Mouse (Mus musculus) B cell, adult 2 months (primary cell): ENCODE results near the gene C87436.

Experiments
- DNase-seq, 2 experiments: peaks; one replicate each; pipeline ENCODE4 v3.0.0; 2022

Gene C87436

GRCm38 (mm10) chr6:86438272-86439118, at the start of gene C87436:
C87436 (plus strand) TSS chr6:86438374.
- peak; percentile 89 to 92 for DNase-seq

- no peak for DNase-seq
Observed at GRCm38 (mm10) chr6:86388461-86388860, 49.7 kb upstream of the C87436 start.

GRCm38 (mm10) chr6:86391326-86391725, 46.8 kb upstream of the C87436 start:
- DNase-seq: peak; percentile 35 to 39

- peak; percentile 11 to 12 for DNase-seq
Observed at GRCm38 (mm10) chr6:86393187-86393586, 45.0 kb upstream of the C87436 start.

- DNase-seq: no peak
Observed at GRCm38 (mm10) chr6:86394078-86394720, 44.0 kb upstream of the C87436 start.

GRCm38 (mm10) chr6:86395021-86395420, 43.2 kb upstream of the C87436 start:
- no peak for DNase-seq

GRCm38 (mm10) chr6:86395969-86396368, 42.2 kb upstream of the C87436 start:
- no peak for DNase-seq

- DNase-seq: peak; percentile 87
Observed at GRCm38 (mm10) chr6:86396581-86397256, 41.5 kb upstream of the C87436 start, which contains the start of gene Pcyox1. Pcyox1 (minus strand) TSS chr6:86397154.

- peak in 1 of 2 experiments; percentile 26 for DNase-seq
Observed at GRCm38 (mm10) chr6:86397257-86397980, 40.8 kb upstream of the C87436 start.

GRCm38 (mm10) chr6:86398986-86399385, 39.2 kb upstream of the C87436 start:
- no peak for DNase-seq

GRCm38 (mm10) chr6:86399995-86400394, 38.2 kb upstream of the C87436 start:
- no peak for DNase-seq

- DNase-seq: peak; percentile 79 to 83
Observed at GRCm38 (mm10) chr6:86400972-86401371, 37.2 kb upstream of the C87436 start.

GRCm38 (mm10) chr6:86402681-86403607, 35.2 kb upstream of the C87436 start:
- no peak for DNase-seq

- DNase-seq: peak; percentile 88 to 89
Observed at GRCm38 (mm10) chr6:86403728-86404099, 34.5 kb upstream of the C87436 start.

GRCm38 (mm10) chr6:86404100-86404861, 33.9 kb upstream of the C87436 start, which contains the start of gene Tia1:
Tia1 (plus strand) TSS chr6:86404219.
- DNase-seq: peak; percentile 93 to 94

- peak; percentile 31 for DNase-seq
Observed at GRCm38 (mm10) chr6:86404996-86405395, 33.2 kb upstream of the C87436 start.

GRCm38 (mm10) chr6:86406306-86406705, 31.9 kb upstream of the C87436 start:
- DNase-seq: no peak

GRCm38 (mm10) chr6:86418711-86419110, 19.5 kb upstream of the C87436 start:
- DNase-seq: no peak

GRCm38 (mm10) chr6:86419239-86419638, 18.9 kb upstream of the C87436 start:
- no peak for DNase-seq

- DNase-seq: peak; percentile 54 to 55
Observed at GRCm38 (mm10) chr6:86420491-86420890, 17.7 kb upstream of the C87436 start.

- DNase-seq: no peak
Observed at GRCm38 (mm10) chr6:86426358-86426757, 11.8 kb upstream of the C87436 start, which contains the start of gene Gm44790. Gm44790 (plus strand) TSS chr6:86426658.
